Mouse (Mus musculus) embryo, embryonic 11.5 days (tissue): ENCODE results near the gene BC052040.

ENCODE experiments used
- DNase-seq: peaks from one replicate; pipeline ENCODE4 v3.0.0-alpha.2; 2012; ENCODE audit warnings: low read depth, low spot score

The BC052040 gene

DNA sequence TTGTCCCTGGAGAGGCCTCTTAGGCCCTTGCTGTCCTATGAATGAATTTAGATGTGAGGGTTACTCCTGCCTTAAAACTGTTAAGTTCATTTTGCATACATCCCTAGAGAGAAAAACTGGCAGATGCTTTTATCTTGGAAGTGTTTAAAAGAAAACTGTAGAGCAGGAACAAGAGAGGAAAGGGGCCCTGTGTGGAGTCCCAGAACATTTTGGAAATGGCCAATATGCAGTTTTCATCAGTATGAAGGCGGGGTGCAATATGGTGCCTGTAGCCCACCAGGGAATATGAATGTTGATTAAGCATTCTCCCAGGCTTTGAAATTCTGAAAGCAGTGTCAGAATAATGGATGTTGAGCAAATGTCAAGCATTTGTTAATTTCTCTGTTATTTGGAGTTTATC, 19.8 kb downstream of the BC052040 start:
- DNase-seq, result no peak

DNA sequence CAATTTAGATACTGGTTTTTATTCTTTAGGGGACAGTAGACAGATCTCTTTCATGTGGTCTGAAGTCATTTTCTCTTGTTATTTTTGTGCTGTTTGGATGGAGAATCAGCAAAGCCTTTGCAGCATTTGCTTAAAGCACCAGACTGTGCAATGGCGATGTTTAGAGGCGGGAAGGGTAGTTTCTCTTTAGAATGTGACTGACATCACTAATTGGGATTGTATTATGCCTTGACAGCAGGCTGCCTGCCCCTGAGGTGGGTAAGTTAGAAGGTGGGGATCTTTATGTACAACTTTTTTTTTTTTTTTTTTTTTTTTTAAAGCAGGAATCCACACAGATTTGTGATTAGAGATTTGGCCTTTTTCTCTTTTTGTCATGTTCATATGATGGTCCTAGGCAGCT, 20.6 kb downstream of the BC052040 start:
- no peak for DNase-seq

GRCm38 (mm10) chr2:115604132-115604531, 22.6 kb downstream of the BC052040 start:
- DNase-seq, result no peak

DNA sequence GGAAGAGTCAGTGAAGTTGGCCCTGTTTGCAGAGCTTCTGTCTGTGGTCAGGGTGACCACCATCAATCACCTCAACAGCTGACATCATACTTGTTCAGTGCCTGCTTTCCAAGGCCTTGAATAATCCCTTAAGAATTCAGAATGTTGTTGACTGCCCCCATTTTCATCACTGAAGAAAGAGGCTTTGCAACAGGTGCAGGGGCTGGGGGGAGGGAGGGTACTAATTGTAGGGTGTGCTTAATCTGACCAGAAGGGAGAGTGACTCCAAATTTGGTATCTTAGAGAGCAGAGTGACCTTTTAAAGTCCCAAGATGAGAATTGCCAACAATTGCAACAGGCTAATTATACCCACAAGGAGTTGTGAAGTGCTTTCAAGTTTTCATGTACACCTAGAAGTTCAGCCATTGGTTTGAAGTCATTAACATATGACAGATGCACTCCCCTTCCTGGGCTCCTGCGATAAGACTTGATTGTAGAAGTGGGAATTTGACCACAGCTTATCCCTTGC, 24.4 kb downstream of the BC052040 start:
- DNase-seq, result no peak

DNA sequence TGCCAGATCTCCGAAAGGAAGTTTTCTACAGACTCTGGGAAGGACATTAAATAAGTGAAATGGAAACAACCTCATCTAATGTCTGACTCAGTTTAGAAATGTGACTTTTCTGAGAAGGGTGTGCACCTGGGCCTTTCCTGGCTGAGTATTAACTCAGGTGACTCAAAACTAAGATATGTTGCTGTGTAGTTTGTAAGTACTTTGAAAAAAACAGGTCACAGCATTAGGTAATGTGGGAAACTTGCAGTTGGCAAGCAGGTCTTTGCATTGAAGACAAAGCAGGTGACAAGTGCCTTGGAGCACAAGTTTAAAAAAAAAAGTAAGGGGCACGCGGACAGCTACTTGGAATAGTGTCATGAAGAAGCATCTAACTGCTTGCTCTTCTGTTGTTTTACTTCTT, 27.5 kb downstream of the BC052040 start:
- DNase-seq, result no peak

DNA sequence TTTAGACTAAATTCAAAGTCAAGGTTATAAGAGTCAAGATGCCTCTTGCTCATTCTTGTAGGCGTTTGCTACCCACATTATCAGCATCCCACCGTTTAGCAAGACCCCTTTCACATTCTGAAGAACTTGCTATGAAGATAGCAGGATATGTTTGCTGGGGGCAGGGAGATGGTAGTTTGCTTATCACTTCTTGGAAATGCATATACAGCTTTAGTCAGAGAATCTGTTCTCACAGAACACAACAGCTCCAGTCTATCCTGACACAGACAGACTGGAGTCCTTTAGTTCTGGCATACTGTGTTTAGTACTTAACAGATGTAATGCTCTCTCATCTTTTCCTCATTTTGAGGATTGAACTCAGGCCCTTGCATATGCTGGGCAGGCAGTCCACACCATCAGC, 28.6 kb downstream of the BC052040 start:
- no peak for DNase-seq

GRCm38 (mm10) chr2:115610503-115610902, 29.0 kb downstream of the BC052040 start:
- no peak for DNase-seq

- DNase-seq, result no peak
These were observed 32.5 kb downstream of the BC052040 start for GRCm38 (mm10) chr2:115613830-115614520.

- DNase-seq, result no peak
These were observed 47.0 kb downstream of the BC052040 start for GRCm38 (mm10) chr2:115628471-115628870.

- DNase-seq, result peak; percentile 37
These were observed 49.5 kb downstream of the BC052040 start for GRCm38 (mm10) chr2:115631031-115631434.

GRCm38 (mm10) chr2:115631826-115632225, 50.3 kb downstream of the BC052040 start:
- DNase-seq, result no peak

DNA sequence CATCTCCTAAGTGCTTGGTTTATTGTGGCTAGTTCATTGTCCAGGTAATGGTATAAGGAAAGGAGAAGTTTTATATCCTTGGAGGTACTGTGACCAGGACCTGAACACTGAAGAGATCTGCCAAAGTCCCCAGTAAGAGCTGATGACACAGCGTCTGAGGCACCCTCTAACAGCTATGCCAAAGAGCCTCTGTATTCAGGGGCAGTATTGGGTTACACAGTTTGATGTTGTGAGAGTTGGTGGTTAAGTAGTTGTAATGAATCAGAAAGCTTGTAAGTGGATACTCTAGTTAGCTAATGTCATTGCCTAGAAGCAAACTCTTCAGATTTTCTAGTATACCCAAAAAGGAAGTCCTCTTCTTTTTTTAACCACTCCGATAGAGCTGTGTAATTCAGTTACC, 68.7 kb downstream of the BC052040 start:
- no peak for DNase-seq

- DNase-seq, result no peak
These were observed 78.2 kb downstream of the BC052040 start for GRCm38 (mm10) chr2:115659712-115660111.

DNA sequence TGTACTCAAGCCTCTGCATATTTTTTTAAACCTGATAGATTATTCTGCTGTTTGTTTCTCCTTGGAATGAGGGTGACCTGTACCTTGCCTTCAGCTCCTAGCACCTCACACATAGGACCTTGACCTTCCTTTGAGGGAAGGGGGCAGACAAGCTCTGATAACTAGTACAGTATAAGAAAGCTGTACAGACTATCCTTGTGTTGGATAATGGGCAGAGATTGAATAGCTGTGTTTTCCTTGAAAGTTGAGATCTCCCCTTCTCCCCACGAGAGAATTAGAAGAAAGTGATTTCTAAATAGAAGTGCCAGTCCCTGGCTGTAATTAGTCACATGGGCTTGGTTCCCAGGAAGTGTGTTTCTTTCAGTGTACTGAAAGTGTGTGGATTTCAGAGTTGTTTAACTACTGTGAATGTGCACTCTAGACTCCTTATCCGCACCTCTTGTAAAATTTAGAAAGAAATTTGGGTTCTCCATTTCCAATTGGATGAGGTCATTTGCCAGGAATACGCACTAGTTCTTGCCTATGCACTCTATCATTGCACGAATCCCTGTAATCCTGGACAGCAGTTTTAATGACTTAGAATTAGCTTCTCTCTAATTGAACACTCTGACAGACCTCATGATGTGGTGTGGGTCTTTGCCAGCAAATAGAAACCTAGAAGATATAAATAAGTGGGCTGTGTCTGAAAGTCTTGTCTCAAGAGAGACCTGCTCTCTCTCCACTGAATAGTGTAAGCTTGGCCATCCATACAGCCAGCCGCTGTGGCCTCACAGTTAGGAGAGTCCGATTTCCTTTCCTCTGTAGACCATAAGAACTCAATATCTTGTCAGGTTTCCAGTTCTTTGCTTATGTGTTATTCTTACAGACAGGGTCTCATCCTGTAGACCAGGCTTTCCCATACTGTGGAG, 79.0 kb downstream of the BC052040 start:
- no peak for DNase-seq

- no peak for DNase-seq
These were observed 86.0 kb downstream of the BC052040 start for GRCm38 (mm10) chr2:115667516-115667915.

GRCm38 (mm10) chr2:115673054-115673660, 91.6 kb downstream of the BC052040 start:
- no peak for DNase-seq

DNA sequence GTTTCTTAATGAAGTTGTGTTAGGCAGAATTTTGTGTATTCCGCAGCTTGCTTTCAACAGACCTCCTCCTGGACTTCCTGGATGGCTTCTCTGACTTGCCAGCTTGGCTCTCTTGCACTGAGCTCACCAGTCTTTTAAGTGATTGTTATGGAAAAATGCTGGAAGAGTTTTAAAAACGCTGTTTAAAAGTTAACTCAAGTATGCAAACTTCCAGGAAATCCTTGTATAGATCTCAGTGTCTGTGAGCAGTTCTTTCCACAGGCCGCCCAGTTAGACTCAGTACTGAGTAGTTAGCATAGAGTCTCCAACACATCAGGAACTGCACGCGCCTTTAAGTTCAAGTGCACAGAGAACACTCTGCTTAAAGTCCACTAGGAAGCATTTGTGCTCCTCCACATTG, 97.3 kb downstream of the BC052040 start:
- DNase-seq, result no peak

DNA sequence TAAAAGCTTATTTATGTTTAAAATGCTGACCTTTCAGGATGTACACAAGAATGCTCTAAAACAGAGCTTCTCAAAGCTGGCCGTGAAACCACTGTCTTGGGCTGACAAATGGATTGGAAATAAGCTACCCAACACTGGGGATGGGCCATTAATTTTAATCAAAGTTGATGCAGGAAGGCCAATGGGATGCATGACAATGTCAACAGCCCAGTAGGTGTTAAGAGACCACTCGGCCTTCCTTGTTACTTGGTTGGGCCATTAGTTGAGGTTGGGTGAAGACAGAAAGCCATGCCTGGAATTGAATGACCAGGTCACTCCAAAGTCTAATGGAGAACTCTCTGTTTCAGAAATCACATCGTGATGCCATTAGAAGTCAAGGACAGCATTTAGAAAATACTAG, 103.7 kb downstream of the BC052040 start:
- no peak for DNase-seq

DNA sequence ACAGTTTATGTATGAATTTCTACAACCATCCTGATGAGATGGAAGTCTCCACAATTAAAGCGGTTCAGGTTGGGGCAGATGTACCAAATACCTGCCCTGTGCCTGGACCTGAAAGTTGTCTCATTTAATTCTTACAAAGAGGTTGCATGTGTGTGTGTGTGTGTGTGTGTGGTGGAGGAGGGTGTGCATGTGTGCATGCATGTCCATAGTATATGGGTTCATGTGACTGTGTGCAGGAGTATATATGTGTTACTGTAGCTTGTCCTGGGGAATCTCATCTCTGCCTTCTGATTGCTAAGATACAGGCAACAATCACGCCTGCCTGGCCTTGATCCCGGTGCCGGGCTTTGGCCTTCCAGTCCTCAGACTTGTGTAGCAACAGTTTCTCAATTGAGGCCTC, 106.1 kb downstream of the BC052040 start:
- DNase-seq, result no peak

GRCm38 (mm10) chr2:115688282-115688681, 106.8 kb downstream of the BC052040 start:
- no peak for DNase-seq

GRCm38 (mm10) chr2:115693841-115694240, 112.3 kb downstream of the BC052040 start:
- no peak for DNase-seq

GRCm38 (mm10) chr2:115694386-115694785, 112.9 kb downstream of the BC052040 start:
- no peak for DNase-seq
